Mouse (Mus musculus): ENCODE measurements around the gene Agxt2.

- TF ChIP-seq POLR2A (IDR thresholded peaks at IDR 0.05; ENCODE audit: borderline replicate concordance, insufficient read depth, low read length) (no peak), CTCF (IDR thresholded peaks at IDR 0.05; ENCODE audit: borderline replicate concordance, insufficient read depth, low read depth, low read length) (no peak)
Observed at GRCm38 (mm10) chr15:10338606-10339005, 19.7 kb upstream of the Agxt2 start.
